ENCODE assay signal across 19 mouse cellular contexts in the genomic region with DNA sequence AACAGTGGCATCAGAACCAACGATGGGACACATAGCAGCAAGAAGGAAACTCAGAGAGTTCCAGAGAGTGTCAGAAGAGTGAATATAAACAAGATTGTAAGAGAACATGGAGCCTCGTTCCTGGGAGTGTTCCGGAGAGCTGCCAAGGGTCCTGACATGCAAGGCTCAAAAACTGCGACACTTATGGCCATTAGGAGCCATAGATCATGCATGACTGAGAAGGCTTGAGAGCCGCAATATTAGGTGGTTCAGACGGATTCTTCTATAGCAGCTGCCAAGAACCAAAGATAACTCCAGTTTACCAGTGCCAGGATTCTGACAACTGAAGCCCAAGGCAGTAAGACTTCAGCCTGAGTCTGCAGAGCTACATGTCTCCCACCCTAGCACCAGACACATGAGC. TPM values are rescaled to one million over a fixed set of nuclear protein-coding genes. Genes with fewer than 3 reads are reported as not detected.
DNase-seq lines count a peak whose midpoint lies in the region; ATAC-seq and TF ChIP-seq lines count a peak whose summit lies in the region.
"Had no signal": no experiment of that assay in that cellular context is flagged by ENCODE, and none has a peak within 500 bp of the region (broad histone marks: within the 10 kb centered on the region; RNA-seq: fewer than 3 reads in every experiment).

No protein-coding gene starts in this region.

- DNase-seq in lung, embryonic 14.5 days, result peak; percentile 95
- DNase-seq in lung, postnatal 25 days (ENCODE audit: low spot score), result no peak
- DNase-seq in lung, postnatal 0 days (ENCODE audit: low spot score), result peak; percentile 87
- peak; percentile 56 for DNase-seq in lung, postnatal 14 days
- no peak for DNase-seq in T-cell, adult 2 months (ENCODE audit: low spot score)
- no peak for DNase-seq in frontal cortex, postnatal 14 days (ENCODE audit: low spot score in 2 of 2)
- DNase-seq: cerebellum, adult 11 months; cerebellum, adult 8-10 months; embryo, embryonic 11 days; gastrocnemius, postnatal 14 days; heart, postnatal 10 days had no signal

- no peaks in the 10 kb centered on the region for H3K9me3 ChIP-seq in heart, embryonic 15.5 days (replicated peaks)
- no peaks in the 10 kb centered on the region for H3K9me3 ChIP-seq in heart, embryonic 12.5 days (replicated peaks)
- no peaks in the 10 kb centered on the region for H3K9me3 ChIP-seq in lung, embryonic 14.5 days (ENCODE audit: low read depth, low read length)
- no peaks in the 10 kb centered on the region for H3K9me3 ChIP-seq in lung, postnatal 0 days (ENCODE audit: low read length)
- H3K9me3 ChIP-seq: embryonic facial prominence, embryonic 15.5 days; forebrain, embryonic 12.5 days; hindbrain, embryonic 13.5 days had no signal

- peak; percentile 65; the same call in 1 of the 2 replicates for TF ChIP-seq EP300 in lung, postnatal 0 days (IDR thresholded peaks at IDR 0.05)

- no peak overlapping the region for H3K9ac ChIP-seq in heart, embryonic 15.5 days
- H3K9ac ChIP-seq in heart, embryonic 12.5 days, result no peak overlapping the region
- H3K9ac ChIP-seq in lung, embryonic 14.5 days, result no peak overlapping the region
- H3K9ac ChIP-seq in lung, postnatal 0 days (replicated peaks; ENCODE audit: low read depth), result no peak overlapping the region
- H3K9ac ChIP-seq: embryonic facial prominence, embryonic 15.5 days; forebrain, embryonic 12.5 days; hindbrain, embryonic 13.5 days had no signal

- ATAC-seq in heart, embryonic 15.5 days (replicated peaks; ENCODE audit: insufficient number of reproducible peaks, insufficient read depth, low FRiP score, low read depth), result no peak
- ATAC-seq in heart, embryonic 12.5 days (ENCODE audit: insufficient number of reproducible peaks, low FRiP score), result no peak
- peak; percentile 86 for ATAC-seq in lung, embryonic 14.5 days (ENCODE audit: insufficient read depth)
- ATAC-seq in lung, postnatal 0 days, result peak; percentile 77
- ATAC-seq: forebrain, embryonic 16.5 days; hindbrain, postnatal 0 days had no signal

- 49% methylated on average over 6 of the region's 6 CpGs for WGBS in heart, embryonic 15.5 days
- 66% methylated on average over 6 of the region's 6 CpGs for WGBS in heart, embryonic 12.5 days
- 30% methylated on average over 6 of the region's 6 CpGs for WGBS in lung, embryonic 14.5 days
- WGBS in lung, postnatal 0 days, result 31% methylated on average over 6 of the region's 6 CpGs

- TF ChIP-seq CTCF in lung, embryonic 14.5 days (IDR thresholded peaks at IDR 0.05; ENCODE audit: low read depth), result no peak
- TF ChIP-seq CTCF in lung, postnatal 0 days (IDR thresholded peaks at IDR 0.05), result no peak

- no peaks in the 10 kb centered on the region for H3K36me3 ChIP-seq in heart, embryonic 15.5 days
- H3K36me3 ChIP-seq in heart, embryonic 12.5 days, result no peaks in the 10 kb centered on the region
- H3K36me3 ChIP-seq in lung, embryonic 14.5 days (ENCODE audit: insufficient read depth), result no peaks in the 10 kb centered on the region
- no peaks in the 10 kb centered on the region for H3K36me3 ChIP-seq in lung, postnatal 0 days (ENCODE audit: insufficient read depth, low read length)
- H3K36me3 ChIP-seq: embryonic facial prominence, embryonic 15.5 days; forebrain, embryonic 12.5 days; hindbrain, embryonic 13.5 days had no signal

- peaks cover 6% of the 10 kb centered on the region; the same call in 1 of the 2 replicates for H3K4me1 ChIP-seq in heart, embryonic 15.5 days (replicated peaks)
- H3K4me1 ChIP-seq in heart, embryonic 12.5 days (replicated peaks), result peaks cover 15% of the 10 kb centered on the region; the same call in 1 of the 2 replicates
- H3K4me1 ChIP-seq in lung, embryonic 14.5 days (ENCODE audit: insufficient read depth), result peaks cover 14% of the 10 kb centered on the region
- H3K4me1 ChIP-seq in lung, postnatal 0 days (ENCODE audit: insufficient read depth, low read depth, low read length), result peaks cover 13% of the 10 kb centered on the region; the same call in 1 of the 2 replicates

- 0 out of 2 replicates have a peak overlapping the region, but pooled peaks have one; percentile 11 for H3K27ac ChIP-seq in heart, embryonic 15.5 days
- H3K27ac ChIP-seq in heart, embryonic 12.5 days (ENCODE audit: poor library complexity, severe bottlenecking), result no peak overlapping the region
- H3K27ac ChIP-seq in lung, embryonic 14.5 days (ENCODE audit: low read depth), result peak overlapping the region; percentile 55
- H3K27ac ChIP-seq in lung, postnatal 0 days (ENCODE audit: low read length), result no peak overlapping the region
- H3K27ac ChIP-seq: embryonic facial prominence, embryonic 15.5 days; forebrain, embryonic 12.5 days; hindbrain, embryonic 13.5 days; hindbrain, postnatal 0 days had no signal

- H3K4me3 ChIP-seq in heart, embryonic 15.5 days, result no peak overlapping the region
- H3K4me3 ChIP-seq in heart, embryonic 12.5 days, result no peak overlapping the region
- H3K4me3 ChIP-seq in lung, embryonic 14.5 days (ENCODE audit: low read depth, low read length), result no peak overlapping the region
- H3K4me3 ChIP-seq in lung, postnatal 0 days (ENCODE audit: low read depth, low read length), result no peak overlapping the region
- H3K4me3 ChIP-seq: embryonic facial prominence, embryonic 15.5 days; erythroblast, embryonic 14.5 days; forebrain, embryonic 12.5 days; hindbrain, embryonic 13.5 days had no signal

- no peak overlapping the region for H3K4me2 ChIP-seq in heart, embryonic 15.5 days
- H3K4me2 ChIP-seq in heart, embryonic 12.5 days, result no peak overlapping the region
- no peak overlapping the region for H3K4me2 ChIP-seq in lung, embryonic 14.5 days
- H3K4me2 ChIP-seq in lung, postnatal 0 days (replicated peaks; ENCODE audit: low read depth, low read length), result no peak overlapping the region
- H3K4me2 ChIP-seq: embryonic facial prominence, embryonic 15.5 days; forebrain, embryonic 12.5 days; hindbrain, embryonic 13.5 days had no signal

- no peaks in the 10 kb centered on the region for H3K27me3 ChIP-seq in heart, embryonic 15.5 days
- H3K27me3 ChIP-seq in heart, embryonic 12.5 days (replicated peaks), result no peaks in the 10 kb centered on the region
- no peaks in the 10 kb centered on the region for H3K27me3 ChIP-seq in lung, embryonic 14.5 days (ENCODE audit: insufficient read depth, low read length)
- no peaks in the 10 kb centered on the region for H3K27me3 ChIP-seq in lung, postnatal 0 days (replicated peaks; ENCODE audit: insufficient read depth, low read length)
- H3K27me3 ChIP-seq: embryonic facial prominence, embryonic 15.5 days; forebrain, embryonic 12.5 days had no signal

RNA-seq across cellular contexts. Expression of a gene that starts 3.1 kb away (rescaled TPM):
- 32.7 and 45.9 TPM in 2 replicates for polyA plus RNA-seq in heart, embryonic 15.5 days (2015; fragmentation: Nextera tagmentation; extraction: Ambion mirVana)
- 11.6 and 12.3 TPM in 2 replicates for polyA plus RNA-seq in heart, embryonic 12.5 days (2016; fragmentation: Nextera tagmentation; extraction: Ambion mirVana)
- 18.7 and 21.7 TPM in 2 replicates for polyA plus RNA-seq in lung, embryonic 14.5 days (2014; fragmentation: Nextera tagmentation; extraction: Ambion mirVana)
- 5.1 and 5.4 TPM in 2 replicates for polyA plus RNA-seq in lung, postnatal 0 days (2015; fragmentation: Nextera tagmentation; extraction: Ambion mirVana)
- polyA plus RNA-seq: erythroblast, embryonic 14.5 days had no signal

Comparison
In these comparisons a context has a peak if more than half of its experiments do, and no peak if none do; other contexts are left out.
1. H3K27ac ChIP-seq: peak in heart, embryonic 15.5 days (single experiment) and lung, embryonic 14.5 days (single experiment); none in heart, embryonic 12.5 days (single experiment) and lung, postnatal 0 days (single experiment).
2. DNase-seq: peak in lung, embryonic 14.5 days (single experiment), lung, postnatal 0 days (single experiment) and lung, postnatal 14 days (single experiment); none in lung, postnatal 25 days (single experiment), T-cell, adult 2 months (single experiment) and frontal cortex, postnatal 14 days (0 of 2).
3. ATAC-seq: peak in lung, embryonic 14.5 days (single experiment) and lung, postnatal 0 days (single experiment); none in heart, embryonic 15.5 days (single experiment) and heart, embryonic 12.5 days (single experiment).